Mouse (Mus musculus): ENCODE results near the gene Gse1.

DNA sequence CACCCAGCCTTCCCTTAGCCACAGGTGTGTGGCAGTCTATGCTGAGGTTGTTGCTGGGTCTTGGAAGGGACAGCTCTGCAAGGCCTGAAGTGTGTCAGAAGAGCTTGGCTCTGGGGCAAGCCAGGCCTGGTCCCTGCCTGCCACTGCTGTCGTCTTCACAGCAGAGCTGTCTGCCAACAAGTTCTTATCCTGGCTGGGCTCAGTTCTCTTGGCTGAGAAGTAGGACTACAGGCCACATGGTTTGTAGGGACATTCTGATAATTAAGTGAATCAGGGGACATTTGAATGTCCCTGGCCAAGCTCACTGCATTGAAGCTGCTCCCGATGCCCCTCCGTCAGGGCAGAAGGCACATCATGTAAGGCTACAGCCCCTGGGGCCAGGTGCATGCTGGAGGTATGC, 3.6 kb downstream of the Gse1 start:
- TF ChIP-seq CTCF (conservative IDR thresholded peaks at IDR 0.05; ENCODE audit: insufficient read depth, insufficient read length, low read depth, low read length): no peak
- no peak for TF ChIP-seq POLR2A (IDR thresholded peaks at IDR 0.05; ENCODE audit: low read depth, low read length)

Measured in kidney, adult 2 months (tissue).